Mouse (Mus musculus) CH12.LX (cell line): ENCODE results near the gene Rpa2.
A peak's percentile ranks its signal among the peaks of the same experiment; 100 is the strongest.

Experiments
- BHLHE40 ChIP-seq: IDR thresholded peaks from 2 replicates; pipeline ENCODE4 v1.6.1; 2011; ENCODE audit warnings: mild to moderate bottlenecking, low read depth, low read length, improper control_type of control experiment
- CTCF ChIP-seq, 2 experiments: IDR thresholded peaks in 1 of 2; conservative IDR thresholded peaks in 1 of 2; 2 replicates each; pipeline ENCODE4 v1.5.1; 2011 to 2012; ENCODE audit warnings: low read depth in 2 of 2, low read length in 2 of 2, improper control_type of control experiment in 1 of 2, inconsistent platforms in 1 of 2, mild to moderate bottlenecking in 1 of 2, moderate library complexity in 1 of 2
- EP300 ChIP-seq: IDR thresholded peaks from 2 replicates; pipeline ENCODE4 v1.6.1; 2011; ENCODE audit warnings: low read length, improper control_type of control experiment
- IRF4 ChIP-seq: IDR thresholded peaks from 2 replicates; pipeline ENCODE4 v1.6.1; 2014; ENCODE audit warnings: low read depth, mild to moderate bottlenecking, inconsistent platforms, low read length, improper control_type of control experiment
- JUND ChIP-seq: conservative IDR thresholded peaks from 2 replicates; pipeline ENCODE4 v1.6.1; 2011; ENCODE audit warnings: low read depth, low read length, improper control_type of control experiment
- PAX5 ChIP-seq: IDR thresholded peaks from 2 replicates; pipeline ENCODE4 v1.6.1; 2012; ENCODE audit warnings: low read length, inconsistent platforms, mixed read lengths
- POLR2A ChIP-seq: IDR thresholded peaks from 2 replicates; pipeline ENCODE4 v1.6.1; 2011; ENCODE audit warnings: low read depth, mild to moderate bottlenecking, improper control_type of control experiment, low read length
- SMC3 ChIP-seq: IDR thresholded peaks from 2 replicates; pipeline ENCODE4 v1.6.1; 2011; ENCODE audit warnings: low read depth, low read length, improper control_type of control experiment
- TBP ChIP-seq: conservative IDR thresholded peaks from 2 replicates; pipeline ENCODE4 v1.6.1; 2011; ENCODE audit warnings: low read depth, low read length, improper control_type of control experiment
- USF1 ChIP-seq: IDR thresholded peaks from 2 replicates; pipeline ENCODE4 v1.6.1; 2014; ENCODE audit warnings: low read depth, mild to moderate bottlenecking, inconsistent platforms, low read length, improper control_type of control experiment

DNA sequence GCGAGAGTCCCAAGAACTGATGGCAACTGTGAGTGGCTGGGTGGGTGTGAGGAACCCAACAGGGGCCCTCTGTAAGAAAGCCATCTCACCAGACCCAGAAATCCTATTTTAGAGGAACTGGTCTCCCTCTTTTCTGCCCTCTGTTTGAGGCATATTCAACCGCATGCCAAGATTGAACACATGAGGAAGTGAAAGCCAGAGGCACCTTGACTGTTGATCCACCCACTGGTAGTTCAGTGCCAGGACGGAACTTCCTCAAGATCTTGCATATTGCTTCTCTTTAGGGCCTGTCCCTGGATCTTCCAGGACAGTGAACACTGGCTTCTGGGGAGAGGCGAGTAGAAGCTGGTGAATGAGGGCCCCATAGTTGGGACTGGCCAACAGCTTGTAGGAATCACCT, 12.2 kb downstream of the Rpa2 start:
- TF ChIP-seq TBP (peak; percentile 70; the same call in 1 of the 2 replicates), SMC3 (peak; percentile 13; the same call in 1 of the 2 replicates), JUND (peak; percentile 16; the same call in 1 of the 2 replicates), CTCF (conservative IDR thresholded peaks at IDR 0.05 in 1 of 2, IDR thresholded peaks at IDR 0.05 in 1 of 2; ENCODE audit: low read depth in 2 of 2, low read length in 2 of 2) (no peak), PAX5 (no peak), USF1 (no peak), EP300 (peak; percentile 93), POLR2A (peak; percentile 36; the same call in 1 of the 2 replicates), IRF4 (peak; percentile 89), BHLHE40 (peak; percentile 43)
